Mouse (Mus musculus): ENCODE data around the gene Dctd. TPM values are rescaled to one million over a fixed set of nuclear protein-coding genes. Genes with fewer than 3 reads are reported as not detected.

The Dctd gene
- polyA plus RNA-seq, 1 experiment, result 7.1 TPM

- Histone ChIP-seq H3ac (ENCODE audit: control insufficient read depth, insufficient read length) (no peak overlapping the region), H3K4me2 (ENCODE audit: low read depth) (no peak overlapping the region), H3K79me2 (ENCODE audit: control insufficient read depth, insufficient read depth) (no peaks in the 10 kb centered on the region), H3K27me3 (ENCODE audit: control insufficient read depth, insufficient read depth, insufficient read length) (no peaks in the 10 kb centered on the region), H3K4me3 (no peak overlapping the region), H3K36me3 (ENCODE audit: control insufficient read depth, insufficient read depth) (no peaks in the 10 kb centered on the region)
- TF ChIP-seq MAX (IDR thresholded peaks at IDR 0.05; ENCODE audit: low read depth), result no peak
- no peak for TF ChIP-seq E2F4 (IDR thresholded peaks at IDR 0.05; ENCODE audit: insufficient read depth)
- TF ChIP-seq MYOD1 (IDR thresholded peaks at IDR 0.05; ENCODE audit: control insufficient read depth in 1 of 3, insufficient read length in 2 of 3, low read depth in 2 of 3), result no peak
- TF ChIP-seq TCF12 (IDR thresholded peaks at IDR 0.05; ENCODE audit: insufficient read depth, poor library complexity, severe bottlenecking), result no peak
- no peak for TF ChIP-seq TCF3 (IDR thresholded peaks at IDR 0.05; ENCODE audit: insufficient read length, low read depth)
- TF ChIP-seq POLR2A (IDR thresholded peaks at IDR 0.05; ENCODE audit: insufficient read length, low read depth), result no peak
- no peak for TF ChIP-seq POLR2AphosphoS2 (IDR thresholded peaks at IDR 0.05; ENCODE audit: insufficient read length, low read depth)
- TF ChIP-seq SRF (IDR thresholded peaks at IDR 0.05; ENCODE audit: control insufficient read depth, insufficient read length, low read depth), result no peak
- no peak for TF ChIP-seq CEBPB (IDR thresholded peaks at IDR 0.05; ENCODE audit: insufficient read depth, poor library complexity, severe bottlenecking)
- no peak for TF ChIP-seq MYOG (IDR thresholded peaks at IDR 0.05; ENCODE audit: control insufficient read depth in 1 of 3, insufficient read depth in 1 of 3, insufficient read length in 2 of 3, low read depth in 2 of 3)
- no peak for TF ChIP-seq REST (IDR thresholded peaks at IDR 0.05; ENCODE audit: insufficient read depth, insufficient read length)
- no peak for TF ChIP-seq USF1 (IDR thresholded peaks at IDR 0.05; ENCODE audit: low read depth)
These were observed 26.0 kb downstream of the Dctd start for GRCm38 (mm10) chr8:48124857-48125256.

GRCm38 (mm10) chr8:48126954-48127353 lies 28.1 kb downstream of the Dctd start:
- Histone ChIP-seq H3K4me2 (ENCODE audit: low read depth) (no peak overlapping the region), H3ac (ENCODE audit: control insufficient read depth, insufficient read length) (no peak overlapping the region), H3K4me3 (no peak overlapping the region), H3K36me3 (ENCODE audit: control insufficient read depth, insufficient read depth) (no peaks in the 10 kb centered on the region), H3K27me3 (ENCODE audit: control insufficient read depth, insufficient read depth, insufficient read length) (no peaks in the 10 kb centered on the region), H3K79me2 (ENCODE audit: control insufficient read depth, insufficient read depth) (no peaks in the 10 kb centered on the region)
- TF ChIP-seq TCF12 (IDR thresholded peaks at IDR 0.05; ENCODE audit: insufficient read depth, poor library complexity, severe bottlenecking), result no peak
- TF ChIP-seq SRF (IDR thresholded peaks at IDR 0.05; ENCODE audit: control insufficient read depth, insufficient read length, low read depth), result no peak
- no peak for TF ChIP-seq MYOG (IDR thresholded peaks at IDR 0.05; ENCODE audit: control insufficient read depth in 1 of 3, insufficient read depth in 1 of 3, insufficient read length in 2 of 3, low read depth in 2 of 3)
- no peak for TF ChIP-seq POLR2A (IDR thresholded peaks at IDR 0.05; ENCODE audit: insufficient read length, low read depth)
- TF ChIP-seq POLR2AphosphoS2 (IDR thresholded peaks at IDR 0.05; ENCODE audit: insufficient read length, low read depth), result no peak
- TF ChIP-seq TCF3 (IDR thresholded peaks at IDR 0.05; ENCODE audit: insufficient read length, low read depth), result no peak

- H3K4me3 ChIP-seq, result no peak overlapping the region
- no peak overlapping the region for H3K4me2 ChIP-seq (ENCODE audit: low read depth)
- TF ChIP-seq REST (IDR thresholded peaks at IDR 0.05; ENCODE audit: insufficient read depth, insufficient read length) (no peak), TCF3 (IDR thresholded peaks at IDR 0.05; ENCODE audit: insufficient read length, low read depth) (no peak), POLR2A (IDR thresholded peaks at IDR 0.05; ENCODE audit: insufficient read length, low read depth) (no peak), MYOD1 (IDR thresholded peaks at IDR 0.05; ENCODE audit: control insufficient read depth in 1 of 3, insufficient read length in 2 of 3, low read depth in 2 of 3) (no peak), CEBPB (IDR thresholded peaks at IDR 0.05; ENCODE audit: insufficient read depth, poor library complexity, severe bottlenecking) (no peak), E2F4 (IDR thresholded peaks at IDR 0.05; ENCODE audit: insufficient read depth) (no peak), USF1 (IDR thresholded peaks at IDR 0.05; ENCODE audit: low read depth) (no peak), TCF12 (IDR thresholded peaks at IDR 0.05; ENCODE audit: insufficient read depth, poor library complexity, severe bottlenecking) (no peak), MAX (IDR thresholded peaks at IDR 0.05; ENCODE audit: low read depth) (no peak), POLR2AphosphoS2 (IDR thresholded peaks at IDR 0.05; ENCODE audit: insufficient read length, low read depth) (no peak), MYOG (IDR thresholded peaks at IDR 0.05; ENCODE audit: control insufficient read depth in 1 of 3, insufficient read depth in 1 of 3, insufficient read length in 2 of 3, low read depth in 2 of 3) (no peak), SRF (IDR thresholded peaks at IDR 0.05; ENCODE audit: control insufficient read depth, insufficient read length, low read depth) (no peak)
- no peak overlapping the region for H3ac ChIP-seq (ENCODE audit: control insufficient read depth, insufficient read length)
- no peaks in the 10 kb centered on the region for H3K27me3 ChIP-seq (ENCODE audit: control insufficient read depth, insufficient read depth, insufficient read length)
- H3K79me2 ChIP-seq (ENCODE audit: control insufficient read depth, insufficient read depth), result no peaks in the 10 kb centered on the region
- H3K36me3 ChIP-seq (ENCODE audit: control insufficient read depth, insufficient read depth), result no peaks in the 10 kb centered on the region
These were observed 31.4 kb downstream of the Dctd start for GRCm38 (mm10) chr8:48130266-48130665.

GRCm38 (mm10) chr8:48133321-48133720 lies 34.4 kb downstream of the Dctd start:
- H3K36me3 ChIP-seq (ENCODE audit: control insufficient read depth, insufficient read depth), result no peaks in the 10 kb centered on the region
- no peak overlapping the region for H3ac ChIP-seq (ENCODE audit: control insufficient read depth, insufficient read length)
- no peak overlapping the region for H3K4me3 ChIP-seq
- no peaks in the 10 kb centered on the region for H3K27me3 ChIP-seq (ENCODE audit: control insufficient read depth, insufficient read depth, insufficient read length)
- no peak for TF ChIP-seq CEBPB (IDR thresholded peaks at IDR 0.05; ENCODE audit: insufficient read depth, poor library complexity, severe bottlenecking)
- TF ChIP-seq MAX (IDR thresholded peaks at IDR 0.05; ENCODE audit: low read depth), result no peak
- TF ChIP-seq SRF (IDR thresholded peaks at IDR 0.05; ENCODE audit: control insufficient read depth, insufficient read length, low read depth), result no peak
- no peak for TF ChIP-seq MYOD1 (IDR thresholded peaks at IDR 0.05; ENCODE audit: control insufficient read depth in 1 of 3, insufficient read length in 2 of 3, low read depth in 2 of 3)
- TF ChIP-seq TCF3 (IDR thresholded peaks at IDR 0.05; ENCODE audit: insufficient read length, low read depth), result no peak
- TF ChIP-seq TCF12 (IDR thresholded peaks at IDR 0.05; ENCODE audit: insufficient read depth, poor library complexity, severe bottlenecking), result no peak
- no peak for TF ChIP-seq POLR2A (IDR thresholded peaks at IDR 0.05; ENCODE audit: insufficient read length, low read depth)
- no peak for TF ChIP-seq E2F4 (IDR thresholded peaks at IDR 0.05; ENCODE audit: insufficient read depth)
- TF ChIP-seq USF1 (IDR thresholded peaks at IDR 0.05; ENCODE audit: low read depth), result no peak
- TF ChIP-seq MYOG (IDR thresholded peaks at IDR 0.05; ENCODE audit: control insufficient read depth in 1 of 3, insufficient read depth in 1 of 3, insufficient read length in 2 of 3, low read depth in 2 of 3), result no peak
- no peak for TF ChIP-seq POLR2AphosphoS2 (IDR thresholded peaks at IDR 0.05; ENCODE audit: insufficient read length, low read depth)
- no peak for TF ChIP-seq REST (IDR thresholded peaks at IDR 0.05; ENCODE audit: insufficient read depth, insufficient read length)
- no peaks in the 10 kb centered on the region for H3K79me2 ChIP-seq (ENCODE audit: control insufficient read depth, insufficient read depth)
- H3K4me2 ChIP-seq (ENCODE audit: low read depth), result no peak overlapping the region
